ENCODE assay signal across 13 mouse cellular contexts in the genomic region with DNA sequence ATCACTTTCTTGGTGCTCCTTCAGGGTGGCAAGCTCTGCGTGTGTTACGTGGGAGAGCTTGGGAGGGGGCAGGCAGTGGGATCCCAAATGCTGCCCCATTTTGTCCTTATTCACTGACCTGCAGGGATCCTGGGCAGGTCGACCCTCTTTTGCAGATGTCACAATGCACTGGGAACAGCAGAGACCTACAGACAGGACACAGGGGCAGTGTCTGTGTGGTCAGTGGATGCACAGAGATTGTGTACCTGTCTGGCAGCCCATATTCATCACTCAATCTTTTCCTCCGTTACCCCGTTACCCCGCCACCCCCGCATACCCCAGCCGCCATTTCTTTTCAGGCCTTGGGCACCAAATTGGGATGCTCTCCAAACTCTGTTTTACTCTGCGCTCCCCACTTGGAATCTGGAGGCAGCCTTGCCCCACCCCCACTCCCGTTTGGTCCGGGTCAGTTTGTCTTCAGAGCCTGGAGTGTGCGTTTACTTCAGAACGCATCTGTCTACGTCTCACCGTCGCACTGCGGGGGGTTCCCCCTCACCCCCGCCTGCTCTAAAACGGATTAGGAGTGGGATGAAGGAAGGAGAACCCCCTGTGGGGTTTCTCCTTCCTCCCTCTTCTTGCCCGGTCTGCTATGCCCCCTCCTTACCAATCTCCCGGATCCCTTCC. TPM values are rescaled to one million over a fixed set of nuclear protein-coding genes. Genes with fewer than 3 reads are reported as not detected.
DNase-seq lines count a peak whose midpoint lies in the region; ATAC-seq and TF ChIP-seq lines count a peak whose summit lies in the region.
"Not testable (repeated sequence)": the region's sequence is repeated elsewhere in the genome, so short reads cannot be mapped to it uniquely, and the experiment has no call there.
"Had no signal": no experiment of that assay in that cellular context is flagged by ENCODE, and none has a peak within 500 bp of the region (broad histone marks: within the 10 kb centered on the region; RNA-seq: fewer than 3 reads in every experiment).

No protein-coding gene starts in this region.

- not testable (repeated sequence) for H3K27me3 ChIP-seq in forebrain, postnatal 0 days (ENCODE audit: insufficient read depth, low read length); hindbrain, embryonic 11.5 days (ENCODE audit: control insufficient read depth, insufficient read depth, low read length); kidney, postnatal 0 days (ENCODE audit: insufficient read depth, low read length); midbrain, embryonic 14.5 days (ENCODE audit: control insufficient read depth, insufficient read depth, low read length)
- peaks cover 35% of the 10 kb centered on the region for H3K27me3 ChIP-seq in limb, embryonic 12.5 days

- not testable (repeated sequence) for H3K36me3 ChIP-seq in forebrain, postnatal 0 days (ENCODE audit: insufficient read depth); hindbrain, embryonic 11.5 days (ENCODE audit: control insufficient read depth, insufficient read depth, low read length); kidney, postnatal 0 days (ENCODE audit: insufficient read depth, low read length); limb, embryonic 12.5 days; midbrain, embryonic 14.5 days (ENCODE audit: control insufficient read depth, insufficient read depth, low read length)

- peak; percentile 28 for DNase-seq in cerebellum, adult 11 months
- DNase-seq in embryo, embryonic 9.5 days (ENCODE audit: extremely low spot score), result peak; percentile 1
- peak; percentile 22 for DNase-seq in forebrain, postnatal 0 days
- DNase-seq in hindbrain, embryonic 11.5 days (ENCODE audit: low spot score); kidney, postnatal 0 days (ENCODE audit: low spot score): not testable (repeated sequence)
- DNase-seq in midbrain, embryonic 14.5 days, result peak; percentile 37
- DNase-seq in right cerebral cortex, postnatal 14 days, result peak; percentile 27

- not testable (repeated sequence) for H3K9me3 ChIP-seq in forebrain, postnatal 0 days (ENCODE audit: low read length); hindbrain, embryonic 11.5 days (ENCODE audit: control insufficient read depth, low read length); kidney, postnatal 0 days (replicated peaks; ENCODE audit: low read length); limb, embryonic 12.5 days; midbrain, embryonic 14.5 days (ENCODE audit: control insufficient read depth, low read length)

- ATAC-seq in forebrain, postnatal 0 days; kidney, postnatal 0 days (replicated peaks; ENCODE audit: low FRiP score, low read depth): not testable (repeated sequence)
- ATAC-seq in hindbrain, embryonic 11.5 days (ENCODE audit: low FRiP score), result peak; percentile 76
- ATAC-seq in limb, embryonic 12.5 days (ENCODE audit: insufficient number of reproducible peaks, insufficient read depth, low FRiP score, low TSS enrichment, low read depth), result peak; percentile 47; the same call in 1 of the 2 replicates
- peak; percentile 17 for ATAC-seq in midbrain, embryonic 14.5 days (ENCODE audit: low FRiP score, low TSS enrichment)

- H3K4me2 ChIP-seq in forebrain, postnatal 0 days (ENCODE audit: low read depth), result peak overlapping the region; percentile 50
- H3K4me2 ChIP-seq in hindbrain, embryonic 11.5 days (replicated peaks; ENCODE audit: low read depth, low read length), result peak overlapping the region; percentile 54
- peak overlapping the region; percentile 37 for H3K4me2 ChIP-seq in kidney, postnatal 0 days (ENCODE audit: low read length)
- H3K4me2 ChIP-seq in limb, embryonic 12.5 days, result peak overlapping the region; percentile 65
- H3K4me2 ChIP-seq in midbrain, embryonic 14.5 days (ENCODE audit: low read length), result peak overlapping the region; percentile 51

- not testable (repeated sequence) for TF ChIP-seq CTCF in forebrain, postnatal 0 days (IDR thresholded peaks at IDR 0.05; ENCODE audit: low read depth); kidney, postnatal 0 days (IDR thresholded peaks at IDR 0.05; ENCODE audit: low read depth)

- not testable (repeated sequence) for H3K4me1 ChIP-seq in forebrain, postnatal 0 days (ENCODE audit: insufficient read depth); hindbrain, embryonic 11.5 days (replicated peaks; ENCODE audit: control insufficient read depth, insufficient read depth, low read length); kidney, postnatal 0 days (replicated peaks; ENCODE audit: insufficient read depth, low read length); limb, embryonic 12.5 days (replicated peaks); midbrain, embryonic 14.5 days (ENCODE audit: control insufficient read depth, insufficient read depth, low read length)

- H3K9ac ChIP-seq in forebrain, postnatal 0 days, result peak overlapping the region; percentile 45
- H3K9ac ChIP-seq in hindbrain, embryonic 11.5 days (ENCODE audit: low read depth, low read length), result 0 out of 2 replicates have a peak overlapping the region, but pooled peaks have one; percentile 11
- H3K9ac ChIP-seq in kidney, postnatal 0 days (ENCODE audit: low read depth, low read length), result not testable (repeated sequence)
- peak overlapping the region; percentile 42; the same call in 1 of the 2 replicates for H3K9ac ChIP-seq in limb, embryonic 12.5 days (replicated peaks)
- peak overlapping the region; percentile 51 for H3K9ac ChIP-seq in midbrain, embryonic 14.5 days (replicated peaks; ENCODE audit: low read length)

- not testable (repeated sequence) for H3K27ac ChIP-seq in forebrain, postnatal 0 days (ENCODE audit: low read depth, low read length); hindbrain, embryonic 11.5 days (ENCODE audit: low read depth, low read length); kidney, postnatal 0 days; limb, embryonic 12.5 days
- H3K27ac ChIP-seq in midbrain, embryonic 14.5 days (replicated peaks; ENCODE audit: low read depth, low read length), result peak overlapping the region; percentile 39; the same call in 1 of the 2 replicates

- H3K4me3 ChIP-seq in forebrain, postnatal 0 days (ENCODE audit: low read depth, low read length), result peak overlapping the region; percentile 46
- H3K4me3 ChIP-seq in hindbrain, embryonic 11.5 days (ENCODE audit: low read depth, low read length), result peak overlapping the region; percentile 35
- H3K4me3 ChIP-seq in kidney, postnatal 0 days (replicated peaks; ENCODE audit: low read depth, low read length), result peak overlapping the region; percentile 14
- peak overlapping the region; percentile 37 for H3K4me3 ChIP-seq in limb, embryonic 12.5 days (replicated peaks)
- peak overlapping the region; percentile 39 for H3K4me3 ChIP-seq in midbrain, embryonic 14.5 days (replicated peaks; ENCODE audit: low read depth, low read length)

- 23% methylated on average over 20 of the region's 21 CpGs for WGBS in forebrain, postnatal 0 days
- WGBS in hindbrain, embryonic 11.5 days, result 27% methylated on average over 18 of the region's 21 CpGs
- WGBS in kidney, postnatal 0 days, result 33% methylated on average over 21 of the region's 21 CpGs
- 22% methylated on average over 20 of the region's 21 CpGs for WGBS in limb, embryonic 12.5 days
- 29% methylated on average over 20 of the region's 21 CpGs for WGBS in midbrain, embryonic 14.5 days

RNA-seq across cellular contexts. Expression of gene Tceal6, which starts 0.6 kb away (rescaled TPM):
- 19.9 and 21.2 TPM in 2 replicates for total RNA-seq in forebrain, postnatal 0 days (2014; rRNA removed)
- polyA plus RNA-seq in forebrain, postnatal 0 days (2015; fragmentation: Nextera tagmentation; extraction: Ambion mirVana), result 46.1 and 57.9 TPM in 2 replicates
- polyA plus RNA-seq in hindbrain, embryonic 11.5 days (2014; fragmentation: Nextera tagmentation; extraction: Ambion mirVana), result 1.5 and 1.6 TPM in 2 replicates
- 0.14 and 0.17 TPM in 2 replicates for polyA plus RNA-seq in kidney, postnatal 0 days (2015; fragmentation: Nextera tagmentation; extraction: Ambion mirVana)
- polyA plus RNA-seq in limb, embryonic 12.5 days (2016; fragmentation: Nextera tagmentation; extraction: Ambion mirVana), result 5.4 and 7.5 TPM in 2 replicates
- polyA plus RNA-seq in midbrain, embryonic 14.5 days (2014; fragmentation: Nextera tagmentation; extraction: Ambion mirVana), result 14.6 and 26.2 TPM in 2 replicates
- total RNA-seq: common myeloid progenitor, adult 5-6 weeks; gastrocnemius, adult 18-20 months had no signal

RNA-seq across cellular contexts. Expression of gene Gm15023, which starts 32.5 kb away (rescaled TPM):
- not detected in 2 replicates for total RNA-seq in forebrain, postnatal 0 days (2014; rRNA removed)
- not detected in 2 replicates for polyA plus RNA-seq in forebrain, postnatal 0 days (2015; fragmentation: Nextera tagmentation; extraction: Ambion mirVana)
- not detected in 2 replicates for polyA plus RNA-seq in hindbrain, embryonic 11.5 days (2014; fragmentation: Nextera tagmentation; extraction: Ambion mirVana)
- polyA plus RNA-seq in kidney, postnatal 0 days (2015; fragmentation: Nextera tagmentation; extraction: Ambion mirVana), result not detected in 2 replicates
- polyA plus RNA-seq in limb, embryonic 12.5 days (2016; fragmentation: Nextera tagmentation; extraction: Ambion mirVana), result not detected in 2 replicates
- not detected in 2 replicates for polyA plus RNA-seq in midbrain, embryonic 14.5 days (2014; fragmentation: Nextera tagmentation; extraction: Ambion mirVana)
- total RNA-seq: adrenal gland, postnatal 25 days; common myeloid progenitor, adult 5-6 weeks; gastrocnemius, adult 18-20 months; heart, postnatal 10 days; left cerebral cortex, postnatal 36 days had no signal
